Mouse (Mus musculus): ENCODE results near the gene Trim67. TPM values are rescaled to one million over a fixed set of nuclear protein-coding genes. Genes with fewer than 3 reads are reported as not detected.
A peak's percentile ranks its signal among the peaks of the same experiment; 100 is the strongest.

Gene Trim67
- total RNA-seq, 1 experiment, result 0.40 TPM

GRCm38 (mm10) chr8:124793661-124794485 lies 981 bp downstream of the Trim67 start:
- TF ChIP-seq MAFK (IDR thresholded peaks at IDR 0.05; ENCODE audit: insufficient read depth, low read depth, low read length) (no peak), ZC3H11A (IDR thresholded peaks at IDR 0.05; ENCODE audit: borderline replicate concordance, low read depth, low read length) (no peak), CHD2 (IDR thresholded peaks at IDR 0.05; ENCODE audit: low read depth, low read length) (no peak), HCFC1 (IDR thresholded peaks at IDR 0.05; ENCODE audit: borderline replicate concordance, insufficient read depth, low read length) (no peak), ZNF384 (IDR thresholded peaks at IDR 0.05; ENCODE audit: low read depth, low read length) (no peak)
- Histone ChIP-seq H3K9me3 (ENCODE audit: control insufficient read depth, insufficient read depth, low read depth, low read length) (no peaks in the 10 kb centered on the region), H3K4me1 (ENCODE audit: control insufficient read depth in 2 of 2, insufficient read depth in 2 of 2, low read length in 2 of 2, poor library complexity in 1 of 2) (peaks cover 0 to 10% of the 10 kb centered on the region in 2 experiments; a peak in 1 of 4 replicates), H3K36me3 (ENCODE audit: control insufficient read depth, insufficient read depth, low read length, poor library complexity, severe bottlenecking) (no peaks in the 10 kb centered on the region), H3K9ac (ENCODE audit: insufficient read depth, low read depth, low read length, poor library complexity, severe bottlenecking) (peak overlapping the region; percentile 59), H3K4me3 (ENCODE audit: insufficient read depth in 1 of 2, low read depth in 1 of 2, low read length in 2 of 2, poor library complexity in 1 of 2, severe bottlenecking in 1 of 2) (peak overlapping the region; percentile 69 to 77), H3K27ac (ENCODE audit: insufficient read depth, low read depth, low read length, poor library complexity, severe bottlenecking) (no peak overlapping the region)
- in situ Hi-C loops (cut with MboI; ENCODE audit: low sequenced_read_pairs in 2 of 2, unreplicated experiment in 2 of 2), result no loop called here
- DNase-seq (ENCODE audit: low read depth, low spot score), result no peak

GRCm38 (mm10) chr8:124794486-124794780 lies 1.5 kb downstream of the Trim67 start:
- Histone ChIP-seq H3K27ac (ENCODE audit: insufficient read depth, low read depth, low read length, poor library complexity, severe bottlenecking) (no peak overlapping the region), H3K36me3 (ENCODE audit: control insufficient read depth, insufficient read depth, low read length, poor library complexity, severe bottlenecking) (no peaks in the 10 kb centered on the region), H3K4me3 (ENCODE audit: insufficient read depth in 1 of 2, low read depth in 1 of 2, low read length in 2 of 2, poor library complexity in 1 of 2, severe bottlenecking in 1 of 2) (peak overlapping the region; percentile 69 to 77), H3K9ac (ENCODE audit: insufficient read depth, low read depth, low read length, poor library complexity, severe bottlenecking) (peak overlapping the region; percentile 59), H3K9me3 (ENCODE audit: control insufficient read depth, insufficient read depth, low read depth, low read length) (no peaks in the 10 kb centered on the region), H3K4me1 (ENCODE audit: control insufficient read depth in 2 of 2, insufficient read depth in 2 of 2, low read length in 2 of 2, poor library complexity in 1 of 2) (peaks cover 0 to 16% of the 10 kb centered on the region in 2 experiments; a peak in 1 of 4 replicates)
- in situ Hi-C loops (cut with MboI; ENCODE audit: low sequenced_read_pairs in 2 of 2, unreplicated experiment in 2 of 2), result no loop called here
- TF ChIP-seq ZC3H11A (IDR thresholded peaks at IDR 0.05; ENCODE audit: borderline replicate concordance, low read depth, low read length) (no peak), ZNF384 (IDR thresholded peaks at IDR 0.05; ENCODE audit: low read depth, low read length) (no peak), CHD2 (IDR thresholded peaks at IDR 0.05; ENCODE audit: low read depth, low read length) (no peak), MAFK (IDR thresholded peaks at IDR 0.05; ENCODE audit: insufficient read depth, low read depth, low read length) (no peak), HCFC1 (IDR thresholded peaks at IDR 0.05; ENCODE audit: borderline replicate concordance, insufficient read depth, low read length) (no peak)
- peak; percentile 51 for DNase-seq (ENCODE audit: low read depth, low spot score)

- Histone ChIP-seq H3K4me3 (ENCODE audit: insufficient read depth in 1 of 2, low read depth in 1 of 2, low read length in 2 of 2, poor library complexity in 1 of 2, severe bottlenecking in 1 of 2) (peak overlapping the region in 1 of 2 experiments; percentile 69; a peak in 2 of 4 replicates), H3K9ac (ENCODE audit: insufficient read depth, low read depth, low read length, poor library complexity, severe bottlenecking) (no peak overlapping the region), H3K27ac (ENCODE audit: insufficient read depth, low read depth, low read length, poor library complexity, severe bottlenecking) (no peak overlapping the region), H3K4me1 (ENCODE audit: control insufficient read depth in 2 of 2, insufficient read depth in 2 of 2, low read length in 2 of 2, poor library complexity in 1 of 2) (peaks cover 0 to 17% of the 10 kb centered on the region in 2 experiments; a peak in 2 of 4 replicates), H3K36me3 (ENCODE audit: control insufficient read depth, insufficient read depth, low read length, poor library complexity, severe bottlenecking) (no peaks in the 10 kb centered on the region), H3K9me3 (ENCODE audit: control insufficient read depth, insufficient read depth, low read depth, low read length) (no peaks in the 10 kb centered on the region)
- in situ Hi-C loops (cut with MboI; ENCODE audit: low sequenced_read_pairs in 2 of 2, unreplicated experiment in 2 of 2), result no loop called here
- no peak for DNase-seq (ENCODE audit: low read depth, low spot score)
- TF ChIP-seq MAFK (IDR thresholded peaks at IDR 0.05; ENCODE audit: insufficient read depth, low read depth, low read length) (no peak), HCFC1 (IDR thresholded peaks at IDR 0.05; ENCODE audit: borderline replicate concordance, insufficient read depth, low read length) (no peak), CHD2 (IDR thresholded peaks at IDR 0.05; ENCODE audit: low read depth, low read length) (no peak), ZNF384 (IDR thresholded peaks at IDR 0.05; ENCODE audit: low read depth, low read length) (no peak), ZC3H11A (IDR thresholded peaks at IDR 0.05; ENCODE audit: borderline replicate concordance, low read depth, low read length) (no peak)
These were observed 3.0 kb downstream of the Trim67 start for GRCm38 (mm10) chr8:124795781-124796488.

- DNase-seq (ENCODE audit: low read depth, low spot score), result no peak
- no peaks in the 10 kb centered on the region for H3K9me3 ChIP-seq (ENCODE audit: control insufficient read depth, insufficient read depth, low read depth, low read length)
- H3K4me1 ChIP-seq (ENCODE audit: control insufficient read depth in 2 of 2, insufficient read depth in 2 of 2, low read length in 2 of 2, poor library complexity in 1 of 2), result peaks cover 0 to 34% of the 10 kb centered on the region in 2 experiments; a peak in 3 of 4 replicates
- H3K27ac ChIP-seq (ENCODE audit: insufficient read depth, low read depth, low read length, poor library complexity, severe bottlenecking), result peak overlapping the region; percentile 89
- in situ Hi-C loops (cut with MboI; ENCODE audit: low sequenced_read_pairs in 2 of 2, unreplicated experiment in 2 of 2), result no loop called here
- peak overlapping the region; percentile 1; the same call in 1 of the 2 replicates for H3K9ac ChIP-seq (ENCODE audit: insufficient read depth, low read depth, low read length, poor library complexity, severe bottlenecking)
- no peak overlapping the region for H3K4me3 ChIP-seq (ENCODE audit: insufficient read depth in 1 of 2, low read depth in 1 of 2, low read length in 2 of 2, poor library complexity in 1 of 2, severe bottlenecking in 1 of 2)
- H3K36me3 ChIP-seq (ENCODE audit: control insufficient read depth, insufficient read depth, low read length, poor library complexity, severe bottlenecking), result no peaks in the 10 kb centered on the region
- no peak for TF ChIP-seq MAFK (IDR thresholded peaks at IDR 0.05; ENCODE audit: insufficient read depth, low read depth, low read length)
- TF ChIP-seq HCFC1 (IDR thresholded peaks at IDR 0.05; ENCODE audit: borderline replicate concordance, insufficient read depth, low read length), result no peak
- TF ChIP-seq ZNF384 (IDR thresholded peaks at IDR 0.05; ENCODE audit: low read depth, low read length), result no peak
- no peak for TF ChIP-seq ZC3H11A (IDR thresholded peaks at IDR 0.05; ENCODE audit: borderline replicate concordance, low read depth, low read length)
- TF ChIP-seq CHD2 (IDR thresholded peaks at IDR 0.05; ENCODE audit: low read depth, low read length), result no peak
These were observed 7.7 kb downstream of the Trim67 start for GRCm38 (mm10) chr8:124800542-124800941.

All from ES-E14 (cell line).